Mouse (Mus musculus) kidney, adult 2 months (tissue): Measurements from ENCODE around the gene Smg6.

ENCODE experiments used
- CTCF ChIP-seq: fragments of 200-500 bp; conservative IDR thresholded peaks from 2 replicates; pipeline ENCODE4 v1.5.1; 2011; ENCODE audit warnings: low read depth, mild to moderate bottlenecking, control low read depth, low read length, moderate library complexity, mixed read lengths; ENCODE audit not compliant: insufficient read depth, insufficient read length
- POLR2A ChIP-seq: fragments of 200-500 bp; IDR thresholded peaks from one replicate; pipeline ENCODE4 v1.6.1; 2011; ENCODE audit warnings: low read depth, low read length, control low read depth

- peak; percentile 27 for TF ChIP-seq POLR2A
- peak; percentile 86 for TF ChIP-seq CTCF
These were observed 243.2 kb downstream of the Smg6 start for GRCm38 (mm10) chr11:75168590-75169361.
